Mouse (Mus musculus) hindbrain, embryonic 10.5 days (tissue): Measurements from ENCODE around the gene Oosp1. TPM values are rescaled to one million over a fixed set of nuclear protein-coding genes. Genes with fewer than 3 reads are reported as not detected.

Experiments used
- DNase-seq: peaks from one replicate; pipeline ENCODE4 v3.0.0-alpha.2; 2017; ENCODE audit warnings: low spot score
- H3K27ac ChIP-seq: fragments of 300-500 bp; sonication (generic); 2 replicates; pipeline ENCODE4 v1.5.1; 2016; ENCODE audit warnings: mild to moderate bottlenecking, moderate library complexity
- H3K27me3 ChIP-seq: fragments of 300-500 bp; sonication (generic); 2 replicates; pipeline ENCODE4 v1.6.1; 2016; ENCODE audit warnings: mild to moderate bottlenecking; ENCODE audit not compliant: poor library complexity, insufficient read depth, severe bottlenecking
- H3K36me3 ChIP-seq: fragments of 300-500 bp; sonication (generic); 2 replicates; pipeline ENCODE4 v1.6.1; 2016; ENCODE audit warnings: mild to moderate bottlenecking, moderate library complexity
- H3K4me1 ChIP-seq: fragments of 300-500 bp; sonication (generic); replicated peaks from 2 replicates; pipeline ENCODE4 v1.6.1; 2016; ENCODE audit warnings: mild to moderate bottlenecking
- H3K4me3 ChIP-seq: fragments of 300-500 bp; sonication (generic); 2 replicates; pipeline ENCODE4 v1.5.1; 2016; ENCODE audit warnings: mild to moderate bottlenecking, moderate library complexity
- H3K9me3 ChIP-seq: fragments of 300-500 bp; sonication (generic); 2 replicates; pipeline ENCODE4 v1.6.1; 2016; ENCODE audit warnings: mild to moderate bottlenecking, moderate library complexity
- WGBS: fragments of 180-500 bp; shearing (Covaris S2); methylation state at CpG from one replicate; pipeline ENCODE4 v1.1.7; 2016; 5-methylcytosine and 5-hydroxymethylcytosine counted together
- polyA plus RNA-seq: library from polyadenylated mRNA; unstranded; fragments of >200 nt; fragmentation: Nextera tagmentation; extraction: Ambion mirVana; gene quantifications from 2 replicates; pipeline ENCODE4 v1.2.1, GENCODE M21; 2016

Gene Oosp1
- polyA plus RNA-seq, 1 experiment from 2014 or later, result not detected

- Histone ChIP-seq H3K27me3 (no peaks in the 10 kb centered on the region), H3K36me3 (no peaks in the 10 kb centered on the region), H3K4me3 (no peak overlapping the region), H3K27ac (no peak overlapping the region), H3K4me1 (no peaks in the 10 kb centered on the region), H3K9me3 (no peaks in the 10 kb centered on the region)
- WGBS, result 78% methylated on average over 2 of the region's 2 CpGs
- no peak for DNase-seq
Observed at GRCm38 (mm10) chr19:11659142-11659541, 31.8 kb downstream of the Oosp1 start.

- Histone ChIP-seq H3K27ac (no peak overlapping the region), H3K4me3 (no peak overlapping the region)
Observed at GRCm38 (mm10) chr19:11649564-11649963, 41.4 kb downstream of the Oosp1 start.

GRCm38 (mm10) chr19:11646166-11646565 lies 44.8 kb downstream of the Oosp1 start:
- no peak for DNase-seq
- no peak overlapping the region for H3K27ac ChIP-seq

More at GRCm38 (mm10) chr19:11649564-11649963, 41.4 kb downstream of the Oosp1 start:
- no peak for DNase-seq
- Histone ChIP-seq H3K36me3 (no peaks in the 10 kb centered on the region), H3K27me3 (no peaks in the 10 kb centered on the region), H3K9me3 (no peaks in the 10 kb centered on the region), H3K4me1 (no peaks in the 10 kb centered on the region)
- WGBS, result 79% methylated on average over 4 of the region's 4 CpGs

GRCm38 (mm10) chr19:11640732-11641131 lies 50.2 kb downstream of the Oosp1 start, which contains the start of gene Ms4a3:
Ms4a3 (minus strand) TSS chr19:11640851.
- Histone ChIP-seq H3K36me3 (no peaks in the 10 kb centered on the region), H3K9me3 (no peaks in the 10 kb centered on the region), H3K4me3 (no peak within 1 kb of the TSS), H3K27me3 (no peaks in the 10 kb centered on the region), H3K4me1 (no peaks in the 10 kb centered on the region), H3K27ac (no peak within 1 kb of the TSS)
- 81% methylated on average over 1 of the region's 1 CpGs for WGBS
- no peak for DNase-seq

More at GRCm38 (mm10) chr19:11646166-11646565, 44.8 kb downstream of the Oosp1 start:
- Histone ChIP-seq H3K4me1 (no peaks in the 10 kb centered on the region), H3K27me3 (no peaks in the 10 kb centered on the region), H3K36me3 (no peaks in the 10 kb centered on the region), H3K9me3 (no peaks in the 10 kb centered on the region), H3K4me3 (no peak overlapping the region)
- WGBS, result 83% methylated on average over 3 of the region's 3 CpGs

- 77% methylated on average over 4 of the region's 4 CpGs for WGBS
- no peak overlapping the region for H3K27ac ChIP-seq
- no peaks in the 10 kb centered on the region for H3K27me3 ChIP-seq
- no peak for DNase-seq
- no peaks in the 10 kb centered on the region for H3K4me1 ChIP-seq
- no peaks in the 10 kb centered on the region for H3K36me3 ChIP-seq
- H3K9me3 ChIP-seq, result no peaks in the 10 kb centered on the region
- no peak overlapping the region for H3K4me3 ChIP-seq
Observed at GRCm38 (mm10) chr19:11639038-11639437, 51.9 kb downstream of the Oosp1 start.

GRCm38 (mm10) chr19:11635572-11635971 lies 55.4 kb downstream of the Oosp1 start:
- DNase-seq, result no peak
- Histone ChIP-seq H3K27me3 (no peaks in the 10 kb centered on the region), H3K4me1 (no peaks in the 10 kb centered on the region), H3K4me3 (no peak overlapping the region), H3K27ac (no peak overlapping the region), H3K36me3 (no peaks in the 10 kb centered on the region), H3K9me3 (no peaks in the 10 kb centered on the region)
- 86% methylated on average over 5 of the region's 5 CpGs for WGBS

- H3K4me1 ChIP-seq, result no peaks in the 10 kb centered on the region
- DNase-seq, result no peak
- no peaks in the 10 kb centered on the region for H3K27me3 ChIP-seq
- H3K9me3 ChIP-seq, result no peaks in the 10 kb centered on the region
- H3K36me3 ChIP-seq, result no peaks in the 10 kb centered on the region
- no peak overlapping the region for H3K4me3 ChIP-seq
- no peak overlapping the region for H3K27ac ChIP-seq
- 74% methylated on average over 2 of the region's 2 CpGs for WGBS
Observed at GRCm38 (mm10) chr19:11634330-11634729, 56.6 kb downstream of the Oosp1 start.

GRCm38 (mm10) chr19:11633732-11634131 lies 57.2 kb downstream of the Oosp1 start:
- Histone ChIP-seq H3K36me3 (no peaks in the 10 kb centered on the region), H3K9me3 (no peaks in the 10 kb centered on the region), H3K4me3 (no peak overlapping the region), H3K4me1 (no peaks in the 10 kb centered on the region), H3K27ac (no peak overlapping the region), H3K27me3 (no peaks in the 10 kb centered on the region)
- DNase-seq, result no peak
- WGBS, result 88% methylated on average over 1 of the region's 1 CpGs

GRCm38 (mm10) chr19:11625231-11625630 lies 65.7 kb downstream of the Oosp1 start:
- DNase-seq, result no peak
- H3K9me3 ChIP-seq, result no peaks in the 10 kb centered on the region
- no peak overlapping the region for H3K27ac ChIP-seq
- no peaks in the 10 kb centered on the region for H3K36me3 ChIP-seq
- WGBS, result 85% methylated on average over 5 of the region's 5 CpGs
- H3K4me1 ChIP-seq, result no peaks in the 10 kb centered on the region
- no peaks in the 10 kb centered on the region for H3K27me3 ChIP-seq
- H3K4me3 ChIP-seq, result no peak overlapping the region

GRCm38 (mm10) chr19:11624800-11625199 lies 66.2 kb downstream of the Oosp1 start:
- H3K9me3 ChIP-seq, result no peaks in the 10 kb centered on the region
- H3K27me3 ChIP-seq, result no peaks in the 10 kb centered on the region
- DNase-seq, result no peak

GRCm38 (mm10) chr19:11623551-11623950 lies 67.4 kb downstream of the Oosp1 start, which contains the start of gene Ms4a2:
Ms4a2 (minus strand) TSS chr19:11623719.
- Histone ChIP-seq H3K27me3 (no peaks in the 10 kb centered on the region), H3K4me3 (no peak within 1 kb of the TSS), H3K4me1 (no peaks in the 10 kb centered on the region), H3K36me3 (no peaks in the 10 kb centered on the region), H3K27ac (no peak within 1 kb of the TSS), H3K9me3 (no peaks in the 10 kb centered on the region)
- whole genome bisulfite sequencing, result 94% methylated on average over 2 of the region's 2 CpGs
- DNase-seq, result no peak

More at GRCm38 (mm10) chr19:11624800-11625199, 66.2 kb downstream of the Oosp1 start:
- Histone ChIP-seq H3K27ac (no peak overlapping the region), H3K4me3 (no peak overlapping the region), H3K4me1 (no peaks in the 10 kb centered on the region), H3K36me3 (no peaks in the 10 kb centered on the region)

- no peak for DNase-seq
- Histone ChIP-seq H3K27me3 (no peaks in the 10 kb centered on the region), H3K27ac (no peak overlapping the region), H3K4me3 (no peak overlapping the region), H3K4me1 (no peaks in the 10 kb centered on the region; the same call in 1 of the 2 replicates), H3K36me3 (no peaks in the 10 kb centered on the region), H3K9me3 (no peaks in the 10 kb centered on the region)
Observed at GRCm38 (mm10) chr19:11617983-11618382, 73.0 kb downstream of the Oosp1 start.
